Mouse (Mus musculus) right cerebral cortex, adult 18-20 months (tissue): ENCODE results near the gene Fbxo41.

Source experiments
- DNase-seq: peaks from one replicate; pipeline ENCODE4 v3.0.0; 2022; ENCODE audit warnings: mixed read lengths

Fbxo41 gene

DNA sequence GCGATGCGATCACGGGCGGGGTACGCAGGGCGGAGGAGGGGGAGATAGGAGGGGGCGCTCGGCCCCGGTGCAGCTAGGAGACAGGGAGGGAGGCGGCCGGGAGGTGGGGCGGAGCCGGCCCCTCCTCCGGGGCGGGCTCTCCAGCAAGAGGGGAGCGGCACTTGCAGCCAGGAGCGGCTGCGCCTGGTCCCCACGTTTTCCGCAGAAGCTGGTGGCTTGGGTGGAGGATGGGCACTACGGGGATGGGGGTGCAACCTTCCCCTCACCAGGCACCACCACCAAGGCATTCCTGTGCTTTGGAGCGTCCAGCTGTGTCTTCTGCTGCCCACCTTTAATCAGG lies at the start of gene Fbxo41:
TSS of gene Fbxo41 (minus strand) at position 84 of the 340 bp plus-strand sequence.
- peak; percentile 82 for DNase-seq

DNA sequence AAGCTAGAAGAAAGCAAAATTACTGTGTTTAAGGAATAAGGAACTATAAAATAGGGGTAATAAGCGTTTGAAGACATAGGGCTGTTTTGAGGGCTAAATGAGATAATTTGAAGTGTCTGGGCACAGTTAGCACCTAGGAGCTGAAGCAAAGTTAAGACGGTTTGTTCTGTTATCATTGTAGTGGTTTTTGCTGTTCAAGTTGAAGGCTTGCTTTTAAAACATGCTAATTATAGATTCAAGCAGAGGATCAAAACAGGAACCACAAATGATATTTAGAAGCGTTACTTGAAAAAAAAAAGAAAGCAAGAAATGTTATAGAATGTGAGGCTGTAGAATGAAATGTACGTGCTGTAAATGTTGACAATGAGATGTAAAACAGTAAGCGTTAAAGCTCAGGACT lies 44.8 kb upstream of the Fbxo41 start:
- no peak for DNase-seq

DNA sequence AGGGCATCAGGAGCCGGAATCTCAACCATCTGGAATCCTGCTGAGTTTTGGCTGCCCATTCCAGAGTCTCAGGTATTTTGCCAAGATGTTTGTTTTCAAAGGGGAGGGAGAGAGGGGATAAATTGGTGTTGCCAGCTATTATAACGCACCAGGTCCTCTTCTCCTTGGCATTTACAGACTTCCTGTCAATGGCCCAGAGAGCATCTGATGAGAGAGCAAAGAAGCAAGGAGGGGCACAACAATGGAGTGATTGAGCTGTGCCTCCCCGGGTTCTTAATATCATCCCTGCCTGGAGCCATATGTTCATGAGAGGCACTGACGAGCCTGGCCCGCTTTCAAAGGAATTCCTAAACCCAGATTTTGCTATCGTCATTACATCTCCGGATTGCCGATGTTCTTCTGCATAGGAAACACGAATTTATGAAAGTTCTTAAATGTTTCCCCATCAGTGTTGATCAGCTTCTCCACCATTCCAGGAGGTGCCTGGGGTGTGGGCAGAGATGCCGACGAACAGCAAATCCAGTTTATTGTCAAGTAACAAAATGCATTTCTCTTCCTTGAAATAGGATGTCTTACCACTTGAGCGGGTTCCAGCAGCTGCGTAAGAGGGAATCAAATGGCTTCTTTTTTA lies 41.6 kb upstream of the Fbxo41 start:
- DNase-seq: peak; percentile 51

DNA sequence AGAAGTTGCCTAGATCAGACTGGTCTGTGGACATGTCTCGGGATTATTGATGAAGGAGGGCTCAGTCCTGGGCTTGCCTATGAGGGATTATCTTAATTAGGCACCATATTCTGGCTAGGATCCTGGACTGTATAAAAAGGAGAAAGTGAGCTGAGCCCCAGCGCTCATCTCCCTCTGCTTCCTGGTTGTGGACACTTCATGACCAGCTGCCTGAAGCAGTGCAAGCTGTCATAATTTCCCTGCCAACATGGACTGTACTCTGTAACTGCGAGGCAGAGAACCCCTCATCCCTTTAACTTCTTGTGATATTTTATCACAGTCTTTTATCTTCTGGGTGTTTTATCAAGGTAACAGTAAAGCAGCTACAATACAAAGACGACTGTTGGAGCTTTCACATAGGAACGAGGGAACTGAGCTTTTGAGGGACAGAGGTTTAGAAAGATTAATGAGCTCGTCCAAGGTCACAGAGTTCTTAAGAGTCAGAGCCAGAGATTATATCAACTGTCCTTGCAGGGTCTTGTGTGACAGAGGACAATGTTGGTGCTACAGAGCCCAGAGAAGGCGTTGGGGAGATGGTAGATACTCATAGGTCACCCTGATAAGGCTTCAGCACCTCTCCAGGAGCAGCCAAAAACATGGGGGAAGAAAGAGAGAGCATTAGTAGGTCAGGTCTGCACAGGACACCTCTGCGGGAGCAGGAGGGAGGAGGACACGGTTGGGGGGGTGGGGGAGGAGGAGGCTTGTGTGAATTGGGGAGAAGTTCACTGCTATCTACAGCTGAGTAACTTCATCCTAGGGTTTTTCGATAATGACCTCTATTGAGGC lies 40.8 kb upstream of the Fbxo41 start:
- no peak for DNase-seq

DNA sequence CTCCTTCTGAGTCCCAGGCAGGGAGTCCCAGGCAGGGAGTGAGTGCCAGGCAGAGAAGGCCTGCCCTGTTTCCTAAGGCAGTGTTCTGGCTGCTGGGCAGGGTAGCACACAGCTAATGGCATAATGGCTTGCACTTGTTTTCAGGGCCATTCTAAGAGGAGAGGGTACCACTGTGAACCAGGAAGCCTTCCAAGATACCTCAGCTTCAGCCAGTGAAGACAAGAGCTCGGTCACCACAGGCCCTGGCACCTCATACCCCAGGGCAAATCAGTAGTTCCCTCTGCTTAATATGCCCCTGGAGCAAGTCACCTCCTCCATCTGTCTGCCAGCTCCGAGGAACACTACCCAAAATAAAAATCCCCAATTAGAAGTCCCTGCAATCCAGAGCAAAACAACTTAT lies 20.0 kb upstream of the Fbxo41 start:
- DNase-seq: peak; percentile 44

DNA sequence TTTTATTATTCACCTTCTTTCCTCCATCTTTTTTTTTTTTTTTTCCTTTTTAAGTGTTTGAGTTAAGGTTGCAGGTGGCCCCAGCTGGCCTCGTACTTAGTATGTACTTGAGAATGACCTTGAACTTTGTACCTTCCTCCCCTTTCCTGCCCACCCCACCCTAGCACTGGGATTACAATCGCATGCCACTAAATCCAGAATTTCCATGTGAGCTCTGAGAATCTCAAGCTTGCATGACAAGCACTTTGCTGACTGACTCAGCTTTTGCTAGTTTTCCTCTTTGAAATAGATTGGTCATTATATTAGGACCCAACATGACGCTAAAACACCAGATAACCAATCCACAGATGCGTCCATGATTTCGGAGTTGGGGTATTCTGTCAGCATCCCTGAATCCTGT lies 19.2 kb upstream of the Fbxo41 start:
- DNase-seq: no peak

DNA sequence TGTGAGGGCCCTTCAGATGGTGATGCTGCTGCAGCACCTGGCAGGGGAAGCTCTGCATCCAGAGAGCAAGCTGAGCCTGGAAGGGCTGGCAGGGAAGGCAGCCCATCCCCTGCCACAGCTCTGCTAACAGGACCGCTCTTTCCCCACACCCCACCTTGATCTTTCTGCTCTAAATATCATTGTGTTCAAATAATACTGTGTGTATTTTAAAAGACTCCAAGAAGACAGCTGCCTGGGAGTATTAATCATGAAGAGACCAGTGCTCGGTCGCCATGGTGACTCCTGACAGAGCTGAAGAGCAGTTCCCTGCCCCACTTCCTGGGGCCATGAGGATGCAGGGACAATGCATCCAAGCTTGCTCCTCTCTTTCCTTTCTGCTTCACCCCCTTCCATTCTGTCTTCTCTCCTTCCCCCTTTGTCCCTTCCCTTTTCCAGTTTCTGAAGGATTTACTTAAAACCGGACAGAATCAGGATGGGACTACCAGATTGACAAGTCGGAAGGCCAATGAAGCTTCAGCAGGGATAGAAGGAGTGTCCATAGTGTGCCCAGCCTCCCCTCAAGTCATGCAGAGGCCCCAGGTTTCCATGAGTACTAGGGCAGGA lies 15.4 kb upstream of the Fbxo41 start:
- DNase-seq: peak; percentile 55

DNA sequence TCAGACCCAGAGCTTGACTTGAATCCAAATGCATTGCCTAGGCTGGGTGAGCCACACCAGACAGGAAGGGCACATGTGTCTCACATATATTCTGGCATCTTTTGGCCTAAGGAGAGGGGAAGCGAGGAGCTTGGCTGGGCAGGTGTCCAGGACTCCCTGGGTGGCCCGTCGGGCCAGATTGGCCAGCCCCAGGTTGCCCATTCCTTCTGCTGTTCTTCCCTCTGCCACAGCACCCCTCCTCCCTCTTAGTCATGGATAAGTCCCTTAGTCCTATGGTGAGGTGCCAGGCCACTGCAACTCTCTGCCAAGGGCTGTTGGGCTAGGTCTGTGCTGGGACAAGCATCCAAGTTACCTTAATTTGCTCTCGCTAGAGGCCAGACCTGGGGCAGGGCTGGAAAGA lies 13.1 kb upstream of the Fbxo41 start:
- no peak for DNase-seq

DNA sequence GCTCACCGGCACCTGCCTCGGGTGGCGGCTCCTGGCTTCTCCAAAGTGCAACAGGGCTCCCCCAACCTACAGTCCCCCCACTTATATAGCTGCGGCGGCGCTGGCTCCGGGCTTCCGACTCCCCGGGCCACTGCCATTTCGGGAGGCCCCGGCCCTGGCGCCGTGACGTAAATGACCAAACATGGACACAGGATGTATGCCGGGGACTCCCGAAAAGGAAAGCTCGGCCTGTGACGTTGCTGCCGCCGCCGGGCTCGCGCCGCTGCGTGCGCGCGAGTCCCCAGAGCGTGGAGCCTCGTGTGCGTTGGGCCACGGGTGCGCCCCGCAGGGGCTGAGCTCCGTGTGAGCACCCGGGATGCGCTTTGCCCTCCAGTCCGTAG lies 10.7 kb upstream of the Fbxo41 start, which contains the start of gene Egr4:
TSS of gene Egr4 (minus strand) at position 59 of the 380 bp plus-strand sequence.
- peak; percentile 96 for DNase-seq

DNA sequence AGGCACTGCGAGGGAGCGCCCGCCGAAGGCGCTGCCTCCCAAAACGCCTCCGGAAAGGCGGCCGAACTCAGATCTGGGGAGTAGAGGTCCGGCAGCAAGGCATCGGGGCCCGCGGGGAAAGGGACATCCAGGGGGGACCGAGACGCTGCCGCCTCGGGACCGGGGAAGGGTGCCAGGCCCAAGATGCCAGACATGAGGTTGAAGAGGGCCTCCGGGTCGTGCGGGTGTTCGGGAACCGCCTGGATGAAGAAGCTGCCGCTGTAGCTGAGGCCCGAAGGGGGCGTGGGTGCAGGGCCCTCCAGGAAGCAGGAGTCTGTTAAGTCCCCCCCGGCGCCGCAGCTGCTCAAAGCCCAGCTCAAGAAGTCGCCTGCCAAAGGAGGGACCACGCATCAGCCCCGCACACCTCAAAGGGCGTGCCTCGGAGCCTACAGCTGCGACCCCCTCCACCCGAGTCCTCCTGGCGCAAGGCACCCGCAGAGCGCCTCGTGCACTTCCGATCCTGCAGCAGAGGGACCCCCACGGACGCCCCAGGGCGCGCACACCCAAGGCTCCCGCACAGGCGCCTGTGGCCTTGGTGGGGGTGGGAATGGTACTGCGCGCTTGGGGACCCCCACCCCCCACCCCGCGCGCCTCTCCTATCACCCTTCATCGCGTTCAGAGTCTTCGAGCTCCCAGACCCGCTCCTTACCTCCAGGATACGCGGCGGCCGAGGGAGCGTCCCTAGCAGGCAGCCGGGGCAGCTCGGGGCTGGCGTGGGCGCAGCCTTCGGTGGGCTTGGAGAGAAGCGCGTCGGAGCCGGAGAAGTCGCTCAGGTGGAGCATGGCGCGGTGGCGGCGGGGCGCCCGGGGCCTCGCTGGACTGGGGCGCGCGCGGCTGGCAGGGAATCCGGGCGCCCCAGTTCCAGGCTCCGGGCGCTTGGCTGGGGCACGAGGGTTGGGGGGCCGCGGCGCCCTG lies 10.1 kb upstream of the Fbxo41 start:
- DNase-seq: peak; percentile 38

DNA sequence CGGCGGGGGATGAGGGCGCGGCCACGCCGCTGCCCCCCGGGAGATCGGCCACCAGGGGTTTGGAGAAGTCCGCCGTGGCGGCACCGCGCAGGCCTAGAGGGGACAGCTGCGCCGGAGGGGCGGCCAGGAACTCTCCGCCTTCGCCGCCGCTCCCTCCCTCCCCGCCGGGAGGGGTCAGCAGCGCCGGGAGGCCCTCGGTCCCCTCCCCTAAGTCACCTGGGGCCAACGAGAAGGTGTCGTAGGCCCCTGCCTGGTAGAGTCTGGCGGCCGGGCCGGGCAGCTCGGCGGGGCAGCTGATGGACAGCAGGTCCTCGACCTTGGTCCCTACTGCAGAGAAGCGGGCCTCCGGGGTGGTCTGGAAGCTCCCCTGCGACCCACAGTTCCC lies 9.3 kb upstream of the Fbxo41 start:
- no peak for DNase-seq

DNA sequence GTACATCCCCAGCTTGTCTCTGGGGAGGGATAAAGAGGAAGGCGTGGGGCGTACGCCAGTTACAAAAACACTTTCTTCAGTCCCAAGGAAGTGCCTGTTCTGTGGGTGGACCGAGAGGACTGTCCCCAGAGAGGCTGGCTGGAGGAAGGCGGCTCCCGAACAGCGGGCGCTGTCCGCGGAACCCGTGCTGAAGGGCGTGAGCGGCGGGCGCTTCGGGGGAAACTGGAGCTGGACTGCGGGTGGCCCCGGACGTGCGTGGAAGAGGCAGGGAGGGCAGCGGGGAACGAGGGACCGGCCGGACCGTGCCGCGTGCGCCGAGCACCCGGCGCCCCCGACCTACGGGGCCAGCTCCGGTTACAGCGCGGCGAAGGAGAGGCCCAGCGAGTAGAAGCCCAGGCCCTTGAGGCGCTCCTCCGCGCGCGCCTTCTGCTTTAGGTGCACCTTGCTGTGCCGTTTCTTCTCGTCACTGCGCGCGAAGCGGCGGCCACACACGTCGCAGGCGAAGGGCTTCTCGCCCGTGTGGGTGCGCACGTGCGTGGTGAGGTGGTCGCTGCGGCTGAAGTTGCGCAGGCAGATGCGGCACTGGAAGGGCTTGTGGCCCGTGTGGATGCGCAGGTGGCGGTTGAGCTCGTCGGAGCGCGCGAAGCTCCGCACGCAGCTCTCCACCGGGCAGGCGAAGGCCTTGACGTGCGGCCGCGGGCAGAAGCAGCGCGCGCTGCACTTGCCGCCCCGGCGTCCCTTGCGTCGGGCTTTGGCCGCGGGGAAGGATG lies 8.7 kb upstream of the Fbxo41 start:
- peak; percentile 38 for DNase-seq

DNA sequence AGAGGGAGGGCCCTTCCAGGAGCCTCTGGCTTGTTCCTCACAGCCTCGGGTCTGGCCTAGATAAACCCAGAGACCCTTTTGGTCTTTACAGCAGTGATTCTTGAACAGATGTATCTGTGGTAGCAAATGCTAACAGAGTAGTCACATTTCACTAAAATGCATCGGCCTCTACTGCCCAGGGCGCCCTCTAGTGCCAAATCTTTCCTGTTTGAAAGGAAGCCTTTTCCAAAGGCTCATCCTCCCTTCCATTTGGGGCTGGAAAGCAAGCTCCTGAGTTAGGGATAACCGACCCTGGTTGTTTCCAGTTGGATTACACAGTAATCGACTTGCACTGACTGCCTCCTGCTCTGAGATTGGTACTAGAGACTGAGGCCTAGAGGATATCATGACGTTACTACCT lies 7.7 kb upstream of the Fbxo41 start:
- peak; percentile 80 for DNase-seq

DNA sequence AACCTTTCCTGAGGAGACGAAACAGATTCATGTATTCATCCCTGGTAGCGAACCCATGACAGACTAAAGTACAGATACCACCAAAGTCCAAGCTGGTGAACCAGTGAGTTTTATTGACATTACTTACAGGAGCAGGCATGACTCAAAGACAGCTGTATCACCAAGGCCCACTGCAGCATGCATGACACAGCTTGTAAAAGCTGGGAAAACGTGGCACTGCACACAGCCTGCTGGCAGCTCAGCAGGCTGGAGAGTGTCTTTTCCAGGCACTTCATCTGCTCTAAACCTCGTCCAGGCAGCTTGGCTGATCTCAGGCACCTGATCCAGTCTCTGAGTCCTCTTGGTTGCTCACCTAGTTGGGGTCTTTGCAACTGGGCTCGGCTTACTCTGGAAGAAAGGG lies 5.8 kb upstream of the Fbxo41 start:
- DNase-seq: no peak

DNA sequence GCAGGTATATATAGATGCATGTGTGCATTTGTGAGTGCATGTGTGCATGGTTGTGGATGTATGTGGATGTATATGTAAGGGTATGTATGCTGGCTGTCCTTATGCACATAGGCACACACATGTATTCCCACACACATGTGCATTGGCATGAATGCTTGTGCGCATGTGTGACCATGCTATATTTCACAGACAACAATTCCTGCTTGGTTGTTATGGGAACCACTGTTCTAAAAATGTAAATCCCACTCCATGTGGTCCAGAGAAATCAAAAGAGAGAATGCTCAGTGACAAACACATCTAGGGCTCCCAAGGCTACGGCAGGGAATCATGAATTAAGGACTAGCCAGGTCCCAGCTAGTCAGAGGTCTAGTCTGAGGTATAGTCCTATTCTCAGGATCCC lies 2.1 kb upstream of the Fbxo41 start:
- no peak for DNase-seq

DNA sequence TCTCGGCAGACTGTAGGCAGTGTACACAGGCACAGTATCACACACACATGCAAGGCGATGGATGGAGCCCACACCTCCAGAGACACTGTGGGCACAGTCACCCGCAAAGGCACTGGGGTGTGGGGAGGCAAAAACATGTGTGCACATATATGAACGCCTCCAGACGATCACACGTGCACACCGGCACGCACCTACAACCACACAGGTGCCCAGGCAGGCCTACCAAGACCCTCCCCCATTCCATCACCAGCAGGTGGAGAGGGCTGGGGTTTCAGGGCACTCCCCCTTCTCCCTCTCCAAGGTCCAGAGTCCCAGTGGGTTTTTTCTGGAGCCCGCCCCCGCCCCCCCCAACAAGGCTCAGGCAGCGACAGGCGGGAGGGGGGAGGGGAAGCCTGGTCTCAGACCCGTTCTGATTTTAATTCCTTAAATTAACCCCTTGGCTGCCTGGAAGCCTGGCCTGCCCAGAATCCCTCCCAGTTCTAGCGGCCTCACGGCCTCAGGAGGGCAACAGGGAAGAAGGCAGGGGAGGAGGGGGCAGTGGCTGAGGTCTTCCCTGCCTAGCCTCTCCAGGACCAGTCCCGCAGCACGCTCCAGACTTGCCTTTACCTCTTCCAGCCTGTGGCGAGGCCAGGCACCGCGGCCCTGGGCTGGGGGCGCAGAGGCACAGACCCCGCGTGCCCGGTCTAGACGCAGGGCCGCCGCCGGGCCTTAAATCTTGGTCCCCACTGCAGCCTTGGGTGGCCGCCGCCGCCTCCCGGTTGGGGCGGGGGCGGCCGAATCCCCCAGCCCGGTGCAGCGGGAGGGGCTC lies 487 bp downstream of the Fbxo41 start:
- DNase-seq: peak; percentile 38

DNA sequence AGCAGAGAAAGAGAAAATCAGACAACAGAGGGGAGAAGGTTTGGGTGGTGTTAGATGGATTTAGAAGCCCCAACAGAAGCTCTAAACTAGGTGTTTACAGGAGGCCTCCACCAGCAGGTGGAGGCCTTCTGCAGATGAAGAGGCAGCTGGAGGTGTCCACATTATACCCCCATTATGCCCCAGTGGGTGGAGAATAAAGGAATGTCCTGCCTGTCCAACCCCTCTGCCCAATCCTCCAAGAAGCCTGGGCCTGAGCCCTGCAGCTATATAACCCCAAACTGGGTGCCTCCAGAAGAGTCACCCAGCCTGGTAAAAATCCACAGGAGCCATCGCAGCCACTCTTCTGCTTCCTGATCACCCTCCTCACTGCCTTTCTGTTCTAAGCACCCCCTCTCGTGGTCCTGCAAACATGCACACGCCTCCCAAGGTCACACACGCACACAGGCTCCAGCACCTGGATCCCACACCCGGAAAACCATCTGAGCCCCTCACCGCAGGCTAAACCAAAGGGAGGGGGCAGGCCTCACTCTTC lies 1.2 kb downstream of the Fbxo41 start:
- DNase-seq: no peak

DNA sequence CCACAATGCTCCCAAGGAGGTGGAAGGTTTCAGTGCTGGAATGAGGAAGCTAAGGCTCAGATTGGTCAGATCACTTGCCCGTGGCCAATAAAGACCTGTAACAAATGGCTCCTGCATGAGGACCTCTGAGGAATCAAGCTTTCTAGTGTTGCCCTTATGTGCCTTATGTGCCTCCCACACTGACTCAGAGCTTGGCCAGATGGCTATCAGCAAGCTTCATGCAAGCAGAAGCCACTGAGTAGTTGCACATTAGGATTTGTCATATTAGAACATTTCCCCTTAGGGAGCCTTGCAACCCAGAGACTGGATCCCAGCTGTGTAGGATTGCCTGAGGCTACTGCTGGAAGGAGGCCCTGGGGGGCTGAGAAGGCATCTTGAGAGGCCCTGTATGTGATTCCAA lies 2.4 kb downstream of the Fbxo41 start:
- DNase-seq: no peak

DNA sequence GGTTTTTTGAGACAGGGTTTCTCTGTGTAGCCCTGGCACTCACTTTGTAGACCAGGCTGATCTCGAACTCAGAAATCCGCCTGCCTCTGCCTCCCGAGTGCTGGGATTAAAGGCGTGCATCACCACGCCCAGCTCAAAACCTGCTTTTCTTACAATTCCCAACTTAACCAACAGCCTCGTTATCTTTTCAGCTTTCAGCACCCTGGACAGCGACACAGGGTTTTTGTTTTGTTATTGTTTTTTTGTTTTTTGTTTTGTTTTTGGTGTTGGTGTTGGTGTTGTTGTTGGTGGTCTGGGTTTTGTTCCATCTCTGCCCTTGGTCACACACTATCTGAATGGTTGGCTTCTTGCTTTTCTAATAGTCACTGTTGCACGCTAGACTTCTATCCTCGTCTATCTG lies 4.6 kb downstream of the Fbxo41 start:
- no peak for DNase-seq

DNA sequence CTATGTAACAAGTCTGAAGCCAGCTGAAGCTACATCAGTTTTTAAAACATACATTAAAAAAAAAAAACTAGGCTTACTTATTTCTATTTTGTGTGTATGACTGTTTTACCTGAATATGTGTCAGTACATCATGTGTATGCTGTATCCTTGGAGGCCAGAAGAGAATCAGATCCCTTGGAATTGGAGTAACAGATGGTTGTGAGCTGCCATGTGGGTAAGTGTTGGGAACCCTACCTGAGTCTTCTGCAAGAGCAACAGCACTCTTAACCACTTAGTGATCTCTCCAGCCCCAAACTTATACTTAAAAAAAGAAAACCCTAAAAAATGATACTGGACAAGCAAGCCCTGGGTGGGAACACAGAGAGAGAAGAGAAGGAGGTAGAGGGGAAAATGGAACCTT lies 5.8 kb downstream of the Fbxo41 start:
- DNase-seq: no peak

DNA sequence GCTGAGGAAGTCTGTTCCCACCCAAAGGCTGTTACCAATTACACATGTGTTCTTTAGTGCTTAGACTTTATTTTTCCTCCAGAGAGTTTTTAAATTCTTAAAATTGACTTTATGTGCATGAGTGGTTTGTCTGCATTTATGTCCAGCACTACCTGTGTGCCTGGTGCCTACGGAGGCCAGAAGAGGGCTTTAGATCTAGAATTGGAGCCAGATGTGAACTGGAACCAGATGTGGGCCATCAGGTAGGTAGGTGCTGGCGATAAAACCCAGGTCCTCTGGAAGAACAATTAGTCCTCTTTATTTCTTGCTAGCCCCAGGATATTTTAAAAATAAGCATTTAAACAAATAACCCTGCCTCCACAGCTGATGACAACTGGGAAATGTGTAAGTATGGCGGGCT lies 11.2 kb downstream of the Fbxo41 start:
- DNase-seq: no peak
